Mouse (Mus musculus) neural tube, embryonic 11.5 days (tissue): ENCODE results near the gene Map4k2. TPM values are rescaled to one million over a fixed set of nuclear protein-coding genes. Genes with fewer than 3 reads are reported as not detected.

Source experiments
- ATAC-seq: fragments of 200-750 bp; cut with Nextera tagmentation; 2 replicates; pipeline ENCODE4 v1.8.0; 2017; ENCODE audit warnings: moderate number of reproducible peaks, mild to moderate bottlenecking, moderate TSS enrichment, moderate library complexity; ENCODE audit not compliant: insufficient read depth, low FRiP score, low TSS enrichment
- DNase-seq: peaks from one replicate; pipeline ENCODE4 v3.0.0-alpha.2; 2015; ENCODE audit warnings: low spot score
- H3K27ac ChIP-seq: fragments of 300-500 bp; sonication (generic); 2 replicates; pipeline ENCODE4 v1.5.1; 2014; ENCODE audit warnings: low read depth, mild to moderate bottlenecking, low read length
- H3K27me3 ChIP-seq: fragments of 300-500 bp; sonication (generic); 2 replicates; pipeline ENCODE4 v1.6.1; 2014; ENCODE audit warnings: mild to moderate bottlenecking, low read length, mixed read lengths; ENCODE audit not compliant: control insufficient read depth, insufficient read depth
- H3K36me3 ChIP-seq: fragments of 300-500 bp; sonication (generic); 2 replicates; pipeline ENCODE4 v1.6.1; 2014; ENCODE audit warnings: mild to moderate bottlenecking, low read length, moderate library complexity, mixed read lengths; ENCODE audit not compliant: control insufficient read depth, insufficient read depth
- H3K4me1 ChIP-seq: fragments of 300-500 bp; sonication (generic); 2 replicates; pipeline ENCODE4 v1.6.1; 2014; ENCODE audit warnings: low read length, mixed read lengths; ENCODE audit not compliant: control insufficient read depth, insufficient read depth
- H3K4me2 ChIP-seq: fragments of 300-500 bp; sonication (generic); 2 replicates; pipeline ENCODE4 v1.6.1; 2014; ENCODE audit warnings: low read depth, mild to moderate bottlenecking, moderate library complexity
- H3K4me3 ChIP-seq: fragments of 300-500 bp; sonication (generic); 2 replicates; pipeline ENCODE4 v1.5.1; 2014; ENCODE audit warnings: low read depth, low read length
- H3K9ac ChIP-seq: fragments of 300-500 bp; sonication (generic); 2 replicates; pipeline ENCODE4 v1.6.1; 2014; ENCODE audit warnings: mild to moderate bottlenecking, low read length
- H3K9me3 ChIP-seq: fragments of 300-500 bp; sonication (generic); 2 replicates; pipeline ENCODE4 v1.6.1; 2016; ENCODE audit warnings: low read length; ENCODE audit not compliant: control insufficient read depth
- WGBS: fragments of 180-500 bp; shearing (Covaris S2); extraction: QIAGEN DNeasy Blood & Tissue Kit; methylation state at CpG from one replicate; pipeline ENCODE4 v1.1.7; 2014; 5-methylcytosine and 5-hydroxymethylcytosine counted together
- polyA plus RNA-seq: library from polyadenylated mRNA; unstranded; fragments of >200 nt; fragmentation: Nextera tagmentation; extraction: Ambion mirVana; gene quantifications from 2 replicates; pipeline ENCODE4 v1.2.1, GENCODE M21; 2014

The Map4k2 gene
- polyA plus RNA-seq, 1 experiment from 2014 or later = 13.6 TPM

DNA sequence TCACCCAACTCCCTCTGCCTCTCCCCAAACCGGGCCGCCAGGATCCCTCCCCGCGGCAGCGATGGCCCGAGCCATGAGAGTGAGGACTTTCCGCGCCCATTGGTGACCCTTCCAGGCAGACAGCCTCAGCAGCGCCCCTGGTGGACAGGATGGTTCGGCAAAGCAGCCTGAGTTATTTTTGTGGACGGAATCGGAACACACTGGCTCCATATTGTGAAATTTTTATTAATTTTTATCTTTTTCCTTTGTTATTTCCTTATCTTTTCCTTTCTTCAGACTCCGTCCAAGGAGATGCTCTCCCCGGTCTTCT, 35.3 kb downstream of the Map4k2 start:
- Histone ChIP-seq H3K4me3 (no peak overlapping the region), H3K4me2 (no peak overlapping the region), H3K9ac (no peak overlapping the region), H3K27ac (no peak overlapping the region), H3K4me1 (no peaks in the 10 kb centered on the region), H3K9me3 (no peaks in the 10 kb centered on the region), H3K27me3 (no peaks in the 10 kb centered on the region), H3K36me3 (peaks cover 54% of the 10 kb centered on the region)
- DNase-seq (peak; percentile 63), ATAC-seq (no peak)
- 75% methylated on average over 14 of the region's 14 CpGs for WGBS

DNA sequence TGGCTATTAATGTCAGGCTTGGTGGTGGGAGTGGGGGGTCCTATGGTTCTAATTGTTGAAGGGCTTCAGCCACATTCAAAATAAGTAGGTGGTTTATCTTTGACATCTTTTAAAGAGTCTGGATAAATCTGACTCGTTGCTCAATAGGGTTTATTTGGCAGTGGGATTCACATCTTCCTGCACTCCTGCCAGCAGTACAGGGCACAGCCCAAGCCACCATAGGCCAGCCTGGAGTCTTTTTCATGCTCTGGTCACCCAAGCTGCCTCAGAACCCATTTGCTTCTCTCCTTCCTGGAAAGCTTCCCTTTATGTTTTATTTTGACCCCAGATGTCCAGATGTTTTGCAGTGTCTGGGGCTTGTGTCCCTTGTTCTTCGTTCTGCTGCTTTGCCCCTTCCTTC, 35.7 kb downstream of the Map4k2 start:
- Histone ChIP-seq H3K9ac (no peak overlapping the region), H3K9me3 (no peaks in the 10 kb centered on the region), H3K4me2 (no peak overlapping the region), H3K36me3 (peaks cover 49% of the 10 kb centered on the region), H3K27ac (no peak overlapping the region), H3K4me1 (no peaks in the 10 kb centered on the region), H3K4me3 (no peak overlapping the region), H3K27me3 (no peaks in the 10 kb centered on the region)
- ATAC-seq (no peak), DNase-seq (no peak)
- 90% methylated on average over 2 of the region's 2 CpGs for WGBS

DNA sequence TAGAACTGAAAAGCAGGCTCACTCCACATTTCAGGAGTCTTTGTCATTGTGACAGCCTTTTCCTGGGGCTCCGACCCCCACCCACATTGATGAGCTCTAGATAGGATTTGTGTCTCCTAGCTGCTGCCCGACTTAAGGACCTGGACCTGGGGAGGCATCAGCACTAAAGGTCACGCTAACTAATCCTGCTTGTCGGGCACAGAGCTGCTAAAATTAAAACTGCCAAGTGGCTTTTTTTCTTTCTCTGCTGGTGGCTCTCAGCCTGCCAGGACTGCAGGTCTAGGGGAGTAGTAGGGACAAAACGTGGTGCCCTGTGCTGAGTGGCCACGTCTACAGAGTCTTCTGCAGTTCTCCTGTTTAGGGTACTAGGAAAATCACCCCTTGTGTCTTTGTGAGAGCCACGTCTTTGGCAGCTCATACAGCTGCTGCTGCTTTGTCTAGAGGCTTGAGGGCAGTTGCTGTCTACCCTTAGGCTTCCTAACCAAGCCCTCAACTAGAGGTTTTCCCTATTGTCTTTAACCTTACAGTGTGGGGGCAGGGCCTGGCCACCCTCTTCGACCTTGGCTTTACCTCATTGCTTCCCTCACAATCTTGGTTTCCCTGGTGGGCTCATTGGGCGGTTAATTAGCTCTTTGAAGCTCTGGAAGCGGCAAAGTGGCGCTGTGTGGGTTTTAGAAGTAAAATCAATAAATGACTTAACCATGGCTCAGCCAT, 36.5 kb downstream of the Map4k2 start:
- no peak for DNase-seq
- H3K9me3 ChIP-seq = no peaks in the 10 kb centered on the region
- H3K4me3 ChIP-seq = no peak overlapping the region
- peak overlapping the region; percentile 44; the same call in 1 of the 2 replicates for H3K27ac ChIP-seq
- no peak for ATAC-seq
- no peak overlapping the region for H3K4me2 ChIP-seq
- H3K27me3 ChIP-seq = no peaks in the 10 kb centered on the region
- 48% methylated on average over 11 of the region's 11 CpGs for WGBS
- no peak overlapping the region for H3K9ac ChIP-seq
- no peaks in the 10 kb centered on the region for H3K4me1 ChIP-seq
- H3K36me3 ChIP-seq = peaks cover 41% of the 10 kb centered on the region

DNA sequence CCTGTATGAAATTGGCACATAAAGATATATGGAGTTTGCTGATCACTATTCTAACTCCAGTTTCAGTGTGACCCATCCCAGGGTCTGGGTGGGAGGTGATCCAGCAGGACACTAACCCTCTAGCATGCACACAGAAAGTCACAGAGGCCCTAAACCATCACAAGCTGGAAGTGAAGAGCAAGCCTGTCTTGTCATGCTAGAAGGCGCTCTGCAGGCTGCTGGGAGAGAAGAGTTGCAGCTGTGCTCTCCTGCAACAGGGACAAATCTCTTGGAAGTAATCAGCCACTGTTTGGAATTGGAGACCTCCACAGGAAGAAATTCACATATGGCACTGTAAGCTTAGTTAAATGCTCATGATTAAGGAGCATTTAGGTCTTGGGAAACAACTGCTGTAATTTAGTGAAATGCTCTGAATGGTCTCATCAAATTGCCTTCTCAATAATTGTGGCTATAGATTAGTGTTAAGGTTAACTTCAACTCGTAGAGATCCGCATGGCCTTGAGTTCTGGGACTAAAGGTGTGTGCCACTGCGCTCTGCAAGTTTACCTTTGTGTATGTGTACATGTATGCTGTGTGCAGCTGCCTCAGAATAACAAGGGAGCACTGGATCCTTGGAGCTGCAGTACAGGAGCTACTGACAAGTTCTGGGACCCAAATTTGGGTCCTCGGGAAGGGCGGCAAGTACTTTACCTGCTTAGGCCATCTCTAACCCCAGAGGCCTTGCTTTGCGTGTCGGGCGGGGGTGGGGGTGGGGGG, 39.7 kb downstream of the Map4k2 start:
- H3K4me3 ChIP-seq = no peak overlapping the region
- no peak overlapping the region for H3K9ac ChIP-seq
- WGBS = 91% methylated on average over 9 of the region's 9 CpGs
- DNase-seq (no peak), ATAC-seq (no peak)
- 0 out of 2 replicates have a peak, but pooled peaks cover 4% of the 10 kb centered on the region for H3K4me1 ChIP-seq
- H3K27me3 ChIP-seq = no peaks in the 10 kb centered on the region
- no peaks in the 10 kb centered on the region for H3K9me3 ChIP-seq
- H3K36me3 ChIP-seq = peaks cover 16% of the 10 kb centered on the region
- no peak overlapping the region for H3K27ac ChIP-seq
- H3K4me2 ChIP-seq = no peak overlapping the region

DNA sequence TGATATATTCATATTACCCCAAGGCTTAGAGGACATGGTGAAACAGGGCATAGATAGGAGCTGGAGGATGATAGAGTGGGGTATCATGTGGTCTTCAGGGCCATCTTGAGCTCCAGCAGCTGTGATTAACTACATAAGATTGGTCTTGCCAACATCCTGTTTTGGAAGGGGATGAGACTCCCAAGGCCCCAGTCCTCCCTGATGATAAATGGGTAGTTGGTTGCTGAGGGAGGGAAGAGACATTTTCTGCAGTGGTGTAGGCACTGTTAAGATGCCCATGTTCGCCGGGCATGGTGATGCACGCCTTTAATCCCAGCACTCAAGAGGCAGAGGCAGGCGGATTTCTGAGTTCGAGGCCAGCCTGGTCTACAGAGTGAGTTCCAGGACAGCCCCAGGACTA, 40.3 kb downstream of the Map4k2 start:
- H3K27ac ChIP-seq = no peak overlapping the region
- WGBS = 97% methylated on average over 5 of the region's 5 CpGs
- H3K4me1 ChIP-seq = 0 out of 2 replicates have a peak, but pooled peaks cover 4% of the 10 kb centered on the region
- H3K4me3 ChIP-seq = no peak overlapping the region
- H3K9ac ChIP-seq = no peak overlapping the region
- H3K36me3 ChIP-seq = peaks cover 9% of the 10 kb centered on the region
- H3K27me3 ChIP-seq = no peaks in the 10 kb centered on the region
- DNase-seq (no peak), ATAC-seq (no peak)
- H3K4me2 ChIP-seq = no peak overlapping the region
- H3K9me3 ChIP-seq = no peaks in the 10 kb centered on the region

DNA sequence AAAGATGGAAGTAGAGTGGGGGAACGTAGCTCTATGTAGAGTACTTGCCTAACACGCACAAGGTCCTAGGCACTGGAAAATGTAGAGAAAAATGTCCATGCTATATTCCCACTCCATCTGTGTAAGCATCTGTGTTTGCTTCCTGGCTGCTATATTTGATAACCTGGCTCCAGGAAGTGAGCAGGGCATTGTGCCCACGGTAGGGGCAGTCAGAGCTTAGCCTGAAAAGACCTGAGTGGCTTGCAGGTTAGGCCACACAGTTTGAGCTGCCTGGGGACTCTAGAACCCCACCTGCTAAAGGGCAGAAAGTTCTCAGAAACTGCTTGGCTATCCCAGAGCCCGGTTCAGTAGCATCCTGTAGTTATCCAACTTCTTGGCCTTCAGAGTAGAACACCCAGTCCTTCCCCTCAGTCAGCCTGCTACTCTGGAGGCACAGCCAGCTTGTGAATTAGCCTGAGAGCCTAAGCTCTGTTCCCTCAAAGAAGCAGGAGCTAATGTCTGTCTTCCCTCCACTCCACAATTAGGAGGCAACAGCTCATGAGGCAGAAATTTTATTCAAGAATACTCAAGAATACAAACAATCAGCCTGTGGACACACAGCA, 41.5 kb downstream of the Map4k2 start:
- Histone ChIP-seq H3K9me3 (no peaks in the 10 kb centered on the region), H3K9ac (no peak overlapping the region), H3K36me3 (peaks cover 5% of the 10 kb centered on the region; the same call in 1 of the 2 replicates), H3K4me1 (0 out of 2 replicates have a peak, but pooled peaks cover 4% of the 10 kb centered on the region), H3K4me3 (no peak overlapping the region), H3K27me3 (no peaks in the 10 kb centered on the region), H3K4me2 (no peak overlapping the region), H3K27ac (no peak overlapping the region)
- 81% methylated on average over 4 of the region's 4 CpGs for WGBS
- DNase-seq = no peak
- no peak for ATAC-seq

DNA sequence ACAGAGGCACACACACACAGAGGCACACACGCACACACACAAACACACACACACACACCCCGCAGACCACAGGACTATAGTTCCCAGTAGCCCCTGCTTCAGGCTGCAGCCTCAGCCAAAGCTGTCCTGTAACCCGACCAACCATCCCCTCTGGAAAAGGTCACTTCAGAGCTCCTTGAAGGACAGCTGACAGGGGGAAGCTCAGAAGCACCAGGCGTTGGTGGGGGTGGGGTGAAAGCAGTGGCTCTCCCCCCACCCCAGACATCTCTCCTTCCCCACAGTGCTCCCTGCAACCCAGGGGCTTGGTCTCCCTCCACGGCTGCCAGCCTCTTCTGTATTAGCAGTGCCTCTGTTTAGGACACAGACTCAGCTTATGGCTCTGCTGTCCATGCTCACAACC, 42.5 kb downstream of the Map4k2 start:
- H3K4me1 ChIP-seq = 0 out of 2 replicates have a peak, but pooled peaks cover 4% of the 10 kb centered on the region
- H3K9ac ChIP-seq = no peak overlapping the region; the same call in 1 of the 2 replicates
- no peak overlapping the region for H3K4me2 ChIP-seq
- H3K36me3 ChIP-seq = 0 out of 2 replicates have a peak, but pooled peaks cover 2% of the 10 kb centered on the region
- no peak overlapping the region for H3K27ac ChIP-seq
- no peak for ATAC-seq
- no peaks in the 10 kb centered on the region for H3K27me3 ChIP-seq
- H3K9me3 ChIP-seq = no peaks in the 10 kb centered on the region
- 52% methylated on average over 5 of the region's 5 CpGs for WGBS
- no peak overlapping the region for H3K4me3 ChIP-seq
- no peak for DNase-seq

DNA sequence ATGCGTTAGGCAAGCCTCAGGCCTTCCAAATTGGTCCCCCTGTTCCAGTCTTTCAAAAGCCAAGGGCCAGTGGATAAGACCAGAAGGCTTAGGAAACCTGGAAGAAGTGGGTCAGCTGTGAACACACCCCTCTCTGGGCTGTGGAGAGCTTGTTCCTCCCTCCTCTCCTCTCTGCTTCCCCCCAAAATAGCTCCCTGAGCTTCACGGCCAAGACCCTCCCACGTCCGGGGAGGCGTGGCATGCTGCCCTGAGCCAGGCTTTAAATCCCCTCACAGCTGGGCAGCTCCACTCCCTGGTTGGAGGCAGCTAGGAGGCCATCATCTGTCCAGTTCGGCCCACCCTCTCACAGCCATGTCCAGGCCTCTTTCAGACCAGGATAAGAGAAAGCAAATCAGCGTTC, 43.2 kb downstream of the Map4k2 start, which contains the start of gene Pygm:
Pygm (plus strand) TSS at position 272 of the 400 bp plus-strand sequence.
- Histone ChIP-seq H3K27me3 (no peaks in the 10 kb centered on the region), H3K9me3 (no peaks in the 10 kb centered on the region), H3K27ac (no peak within 1 kb of the TSS), H3K9ac (no peak within 1 kb of the TSS; the same call in 1 of the 2 replicates), H3K36me3 (no peaks in the 10 kb centered on the region), H3K4me2 (no peak within 1 kb of the TSS), H3K4me1 (0 out of 2 replicates have a peak, but pooled peaks cover 4% of the 10 kb centered on the region), H3K4me3 (no peak within 1 kb of the TSS)
- ATAC-seq (no peak), DNase-seq (no peak)
- 27% methylated on average over 7 of the region's 7 CpGs for WGBS
